Mouse (Mus musculus): ENCODE measurements around the gene Arf3. TPM values are rescaled to one million over a fixed set of nuclear protein-coding genes. Genes with fewer than 3 reads are reported as not detected.
A peak's percentile ranks its signal among the peaks of the same experiment; 100 is the strongest.

Arf3 gene
- total and polyA plus RNA-seq, 2 experiments from 2014 or later, result 17.3 to 27.6 TPM

- WGBS, result 1% methylated on average over 72 of the region's 75 CpGs
- Histone ChIP-seq H3K36me3 (replicated peaks; ENCODE audit: control insufficient read depth, insufficient read depth, low read length) (no peaks in the 10 kb centered on the region), H3K4me3 (ENCODE audit: low read depth, low read length) (peak overlapping the region; percentile 33), H3K9me3 (replicated peaks; ENCODE audit: control insufficient read depth, low read length) (no peaks in the 10 kb centered on the region), H3K27ac (ENCODE audit: low read depth) (no peak overlapping the region), H3K4me1 (ENCODE audit: control insufficient read depth, insufficient read depth) (peaks cover 21% of the 10 kb centered on the region), H3K27me3 (ENCODE audit: control insufficient read depth, insufficient read depth, low read length) (peaks cover 98% of the 10 kb centered on the region), H3K4me2 (ENCODE audit: low read depth, low read length) (peak overlapping the region; percentile 19; the same call in 1 of the 2 replicates), H3K9ac (replicated peaks; ENCODE audit: low read depth, low read length) (no peak overlapping the region)
- no peak for ATAC-seq (ENCODE audit: insufficient read depth, low read depth)
- TF ChIP-seq EP300 (IDR thresholded peaks at IDR 0.05; ENCODE audit: low read depth) (no peak), CTCF (IDR thresholded peaks at IDR 0.05; ENCODE audit: low read depth) (no peak)
- no peak for DNase-seq (ENCODE audit: low spot score)
These were observed 29.4 kb upstream of the Arf3 start for GRCm38 (mm10) chr15:98792233-98793020.

- Histone ChIP-seq H3K9me3 (replicated peaks; ENCODE audit: control insufficient read depth, low read length) (no peaks in the 10 kb centered on the region), H3K36me3 (replicated peaks; ENCODE audit: control insufficient read depth, insufficient read depth, low read length) (no peaks in the 10 kb centered on the region), H3K4me2 (ENCODE audit: low read depth, low read length) (0 out of 2 replicates have a peak overlapping the region, but pooled peaks have one; percentile 53), H3K27ac (ENCODE audit: low read depth) (no peak overlapping the region), H3K27me3 (ENCODE audit: control insufficient read depth, insufficient read depth, low read length) (peaks cover 97% of the 10 kb centered on the region), H3K4me3 (ENCODE audit: low read depth, low read length) (peak overlapping the region; percentile 35), H3K4me1 (ENCODE audit: control insufficient read depth, insufficient read depth) (peaks cover 21% of the 10 kb centered on the region), H3K9ac (replicated peaks; ENCODE audit: low read depth, low read length) (no peak overlapping the region)
- TF ChIP-seq CTCF (IDR thresholded peaks at IDR 0.05; ENCODE audit: low read depth) (no peak), EP300 (IDR thresholded peaks at IDR 0.05; ENCODE audit: low read depth) (no peak)
- 2% methylated on average over 23 of the region's 23 CpGs for WGBS
- DNase-seq (ENCODE audit: low spot score) (no peak), ATAC-seq (ENCODE audit: insufficient read depth, low read depth) (no peak)
These were observed 28.8 kb upstream of the Arf3 start for GRCm38 (mm10) chr15:98791771-98792170.

GRCm38 (mm10) chr15:98791221-98791620 lies 28.2 kb upstream of the Arf3 start:
- no peak overlapping the region for H3K9ac ChIP-seq (replicated peaks; ENCODE audit: low read depth, low read length)
- no peaks in the 10 kb centered on the region for H3K9me3 ChIP-seq (replicated peaks; ENCODE audit: control insufficient read depth, low read length)
- ATAC-seq (ENCODE audit: insufficient read depth, low read depth) (no peak), DNase-seq (ENCODE audit: low spot score) (no peak)
- peaks cover 16% of the 10 kb centered on the region for H3K4me1 ChIP-seq (ENCODE audit: control insufficient read depth, insufficient read depth)
- peak overlapping the region; percentile 35 for H3K4me3 ChIP-seq (ENCODE audit: low read depth, low read length)
- no peak overlapping the region for H3K27ac ChIP-seq (ENCODE audit: low read depth)
- peaks cover 91% of the 10 kb centered on the region for H3K27me3 ChIP-seq (ENCODE audit: control insufficient read depth, insufficient read depth, low read length)
- H3K4me2 ChIP-seq (ENCODE audit: low read depth, low read length), result peak overlapping the region; percentile 53
- 4% methylated on average over 12 of the region's 12 CpGs for WGBS
- TF ChIP-seq CTCF (IDR thresholded peaks at IDR 0.05; ENCODE audit: low read depth) (no peak), EP300 (IDR thresholded peaks at IDR 0.05; ENCODE audit: low read depth) (no peak)
- H3K36me3 ChIP-seq (replicated peaks; ENCODE audit: control insufficient read depth, insufficient read depth, low read length), result no peaks in the 10 kb centered on the region

GRCm38 (mm10) chr15:98790761-98791160 lies 27.7 kb upstream of the Arf3 start:
- Histone ChIP-seq H3K4me1 (ENCODE audit: control insufficient read depth, insufficient read depth) (peaks cover 16% of the 10 kb centered on the region), H3K9me3 (replicated peaks; ENCODE audit: control insufficient read depth, low read length) (no peaks in the 10 kb centered on the region), H3K27ac (ENCODE audit: low read depth) (no peak overlapping the region), H3K27me3 (ENCODE audit: control insufficient read depth, insufficient read depth, low read length) (peaks cover 87% of the 10 kb centered on the region), H3K4me2 (ENCODE audit: low read depth, low read length) (peak overlapping the region; percentile 53), H3K4me3 (ENCODE audit: low read depth, low read length) (peak overlapping the region; percentile 35), H3K9ac (replicated peaks; ENCODE audit: low read depth, low read length) (no peak overlapping the region; the same call in 1 of the 2 replicates), H3K36me3 (replicated peaks; ENCODE audit: control insufficient read depth, insufficient read depth, low read length) (no peaks in the 10 kb centered on the region)
- WGBS, result under 1% methylated on average over 23 of the region's 23 CpGs
- TF ChIP-seq CTCF (IDR thresholded peaks at IDR 0.05; ENCODE audit: low read depth) (no peak), EP300 (IDR thresholded peaks at IDR 0.05; ENCODE audit: low read depth) (no peak)
- no peak for DNase-seq (ENCODE audit: low spot score)
- ATAC-seq (ENCODE audit: insufficient read depth, low read depth), result no peak

- TF ChIP-seq EP300 (IDR thresholded peaks at IDR 0.05; ENCODE audit: low read depth) (no peak), CTCF (IDR thresholded peaks at IDR 0.05; ENCODE audit: low read depth) (peak; percentile 60)
- Histone ChIP-seq H3K36me3 (replicated peaks; ENCODE audit: control insufficient read depth, insufficient read depth, low read length) (no peaks in the 10 kb centered on the region), H3K4me3 (ENCODE audit: low read depth, low read length) (peak within 1 kb of the TSS; percentile 35), H3K27me3 (ENCODE audit: control insufficient read depth, insufficient read depth, low read length) (peaks cover 82% of the 10 kb centered on the region), H3K4me2 (ENCODE audit: low read depth, low read length) (peak within 1 kb of the TSS; percentile 53), H3K9me3 (replicated peaks; ENCODE audit: control insufficient read depth, low read length) (no peaks in the 10 kb centered on the region), H3K27ac (ENCODE audit: low read depth) (no peak within 1 kb of the TSS), H3K9ac (replicated peaks; ENCODE audit: low read depth, low read length) (no peak within 1 kb of the TSS; the same call in 1 of the 2 replicates), H3K4me1 (ENCODE audit: control insufficient read depth, insufficient read depth) (peaks cover 16% of the 10 kb centered on the region)
- 0 out of 2 replicates have a peak, but pooled peaks have one; percentile 31 for ATAC-seq (ENCODE audit: insufficient read depth, low read depth)
- DNase-seq (ENCODE audit: low spot score), result no peak
- WGBS, result 6% methylated on average over 41 of the region's 51 CpGs
These were observed 26.9 kb upstream of the Arf3 start, which contains the start of gene Wnt1 for GRCm38 (mm10) chr15:98789661-98790535. TSS of gene Wnt1 (plus strand) at chr15:98789857.
